Mouse (Mus musculus) T-helper 17 cell (primary cell): ENCODE measurements around the gene Nectin4.

Source experiments
- in situ Hi-C, 2 experiments: fragments of 300-600 bp; cut with MboI, MseI; formaldehyde crosslinking; loops; 1 replicate in 1 of 2; 2 replicates in 1 of 2; pipeline ENCODE4 v1.15.1; 2025; ENCODE audit warnings: high pct_unique_total_duplicates in 2 of 2

Nectin4 gene

GRCm38 (mm10) chr1:171369845-171370556 lies at the start of gene Nectin4:
Nectin4 (plus strand) TSS chr1:171370099.
- in situ Hi-C loops: no loop called here

GRCm38 (mm10) chr1:171320151-171320550 lies 49.7 kb upstream of the Nectin4 start:
- in situ Hi-C loops: no loop called here

GRCm38 (mm10) chr1:171321415-171321814 lies 48.5 kb upstream of the Nectin4 start:
- in situ Hi-C loops: no loop called here

DNA sequence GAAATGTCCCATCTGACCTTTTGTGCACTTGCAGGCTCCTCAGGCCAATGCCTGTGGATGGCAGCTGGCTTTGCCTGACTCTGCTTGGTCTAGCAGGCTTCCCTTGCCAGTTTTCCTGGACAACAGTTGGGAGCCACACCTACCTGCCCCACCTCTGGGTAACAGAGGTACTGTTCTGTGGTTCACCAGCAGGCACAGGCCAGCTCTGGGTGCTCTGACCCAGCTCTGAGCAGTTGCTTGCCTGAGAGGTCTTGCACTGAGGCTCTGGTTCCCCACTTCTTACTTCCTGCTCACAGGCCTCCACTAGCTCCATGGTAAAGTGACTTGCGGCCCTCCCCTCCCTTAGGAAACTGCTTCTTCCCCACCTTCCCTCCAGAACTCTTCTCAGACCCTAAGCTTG lies 47.9 kb upstream of the Nectin4 start:
- in situ Hi-C loops: no loop called here

GRCm38 (mm10) chr1:171325571-171325970 lies 44.3 kb upstream of the Nectin4 start:
- in situ Hi-C loops: loop anchor here in 1 of 2 experiments (5.0 kb wide), 1 partner anchor 38 kb away; the partner anchor contains the start of gene Usp21

DNA sequence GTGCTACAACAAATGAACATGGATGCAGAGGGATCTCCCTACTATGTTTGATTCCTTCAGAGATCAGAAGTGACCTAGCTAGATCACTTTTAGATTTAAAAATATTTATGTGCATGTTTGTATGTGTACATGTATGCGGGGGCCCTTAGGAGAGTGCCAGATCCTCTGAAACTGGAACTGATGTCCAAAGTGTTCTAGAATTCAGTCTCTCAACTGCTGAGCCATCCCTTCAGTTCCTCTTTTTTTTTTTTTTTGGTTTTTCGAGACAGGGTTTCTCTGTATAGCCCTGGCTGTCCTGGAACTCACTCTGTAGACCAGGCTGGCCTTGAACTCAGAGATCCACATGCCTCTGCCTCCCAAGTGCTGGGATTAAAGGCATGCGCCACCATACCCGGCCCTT lies 43.3 kb upstream of the Nectin4 start:
- in situ Hi-C loops: loop anchor here in 1 of 2 experiments (5.0 kb wide), 1 partner anchor 39 kb away; the partner anchor contains the start of gene Usp21

DNA sequence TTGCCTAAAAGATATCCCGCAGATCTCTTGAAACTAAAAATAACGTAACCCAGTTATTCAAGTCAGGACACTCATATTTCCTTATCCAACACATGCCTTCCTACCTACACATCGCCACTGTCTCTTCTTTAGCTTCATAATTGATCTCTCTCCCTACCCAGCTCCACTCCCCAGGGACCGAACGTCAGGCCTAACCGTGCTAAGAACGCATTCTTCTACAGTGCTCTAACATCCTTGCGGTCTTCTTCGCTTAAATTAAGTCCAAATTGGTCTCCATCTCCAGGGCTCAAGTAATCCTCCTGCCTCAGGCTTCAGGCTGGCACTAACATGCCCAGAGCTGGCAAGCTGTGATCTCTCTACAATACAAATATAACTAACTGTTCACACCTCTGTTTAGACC lies 41.7 kb upstream of the Nectin4 start:
- in situ Hi-C loops: loop anchor here in 1 of 2 experiments (5.0 kb wide), 1 partner anchor 41 kb away; the partner anchor contains the start of gene Usp21

GRCm38 (mm10) chr1:171328839-171329432 lies 41.0 kb upstream of the Nectin4 start, which contains the start of gene Dedd:
Dedd (plus strand) TSS chr1:171329145.
- in situ Hi-C loops: loop anchor here in 1 of 2 experiments (5.0 kb wide), 1 partner anchor 42 kb away; the partner anchor contains the start of gene Usp21

- in situ Hi-C loops: loop anchor here in 1 of 2 experiments (5.0 kb wide), 1 partner anchor 42 kb away; the partner anchor contains the start of gene Usp21
Observed at GRCm38 (mm10) chr1:171329433-171330215, 40.3 kb upstream of the Nectin4 start.

DNA sequence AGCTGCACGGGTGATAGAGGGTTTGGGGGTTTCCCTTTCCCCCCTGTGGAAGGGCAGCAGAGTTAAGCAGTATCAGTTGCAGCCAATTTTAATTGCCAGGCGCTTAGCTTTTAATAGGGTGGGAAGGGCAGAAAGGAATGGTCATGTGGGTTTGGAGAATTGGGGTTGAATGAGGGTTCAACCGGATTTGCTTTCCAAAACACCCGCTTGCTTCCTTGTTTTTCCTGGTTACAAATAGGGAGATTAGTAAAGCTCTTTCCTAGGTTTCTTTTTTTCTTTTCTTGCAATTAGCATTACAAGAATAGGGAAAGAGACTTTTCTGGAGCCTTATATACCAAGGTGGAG lies 39.7 kb upstream of the Nectin4 start:
- in situ Hi-C loops: no loop called here

GRCm38 (mm10) chr1:171342262-171343207 lies 27.4 kb upstream of the Nectin4 start:
- in situ Hi-C loops: no loop called here

GRCm38 (mm10) chr1:171343922-171344677 lies 25.8 kb upstream of the Nectin4 start:
- in situ Hi-C loops: no loop called here

DNA sequence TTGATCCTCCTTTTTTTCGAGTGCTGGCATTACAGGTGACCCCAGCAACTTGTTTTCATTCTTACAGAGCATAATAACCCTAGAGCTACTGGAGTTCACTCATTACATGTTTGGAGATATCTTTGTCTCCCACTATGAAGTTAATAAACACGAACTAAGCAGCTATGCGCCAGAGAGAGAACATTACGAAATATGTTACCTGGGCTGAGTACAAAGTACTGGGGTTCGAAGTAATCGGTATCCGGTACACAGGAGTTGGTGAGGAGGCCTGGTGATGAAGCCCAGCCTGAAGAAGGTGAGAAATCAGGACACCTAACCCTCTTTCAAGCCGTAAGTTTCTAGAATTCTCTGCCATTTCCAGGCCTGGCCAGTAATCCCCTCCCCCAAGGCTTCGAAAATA lies 25.2 kb upstream of the Nectin4 start:
- in situ Hi-C loops: no loop called here

DNA sequence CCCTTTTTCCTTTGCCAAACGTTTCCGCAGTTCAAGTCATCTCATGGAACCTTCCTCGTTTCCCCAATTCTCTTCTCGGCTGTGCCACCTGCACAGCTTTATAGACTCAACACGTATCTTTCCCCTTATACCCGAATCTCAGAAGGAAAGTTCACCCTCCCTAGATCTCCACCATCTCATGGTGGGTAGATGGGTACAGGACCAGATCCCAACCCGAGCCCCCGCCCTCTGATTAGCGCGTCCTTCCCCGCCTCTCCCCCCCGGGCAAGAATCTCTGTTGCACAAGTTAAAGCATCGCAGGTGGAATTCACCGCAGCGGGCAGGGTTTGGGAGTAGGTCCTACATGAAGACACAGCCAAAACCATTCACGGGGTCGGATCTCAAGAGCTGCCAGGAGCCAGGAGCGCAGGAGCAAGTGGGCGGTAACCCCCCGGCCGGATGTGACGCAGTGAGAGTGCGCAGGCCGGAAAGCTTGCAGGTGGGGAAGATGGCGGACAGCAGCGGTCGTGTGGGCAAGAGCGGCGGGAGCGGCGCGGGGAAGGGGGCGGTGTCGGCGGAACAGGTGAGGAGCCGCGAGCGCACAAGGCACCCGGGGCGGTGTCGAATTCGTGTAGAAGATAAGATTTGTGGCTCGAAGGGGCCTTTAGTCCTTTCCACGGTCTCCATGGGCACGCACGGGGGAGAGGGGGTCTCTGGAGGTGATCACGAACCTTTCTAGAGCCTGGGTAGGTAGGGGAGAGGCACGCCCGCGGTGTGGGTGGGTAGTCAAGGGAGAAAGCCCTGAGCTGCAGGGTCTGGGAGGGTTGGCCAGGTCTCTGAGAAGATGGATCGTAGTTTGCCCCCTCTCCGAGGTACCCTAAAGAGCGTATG lies 24.4 kb upstream of the Nectin4 start, which contains the start of the genes Nit1 and Pfdn2:
Gene Nit1, minus strand, starts transcription at position 422 of the 870 bp plus-strand sequence.
Gene Pfdn2, plus strand, starts transcription at position 446 of the 870 bp plus-strand sequence.
- in situ Hi-C loops: no loop called here

GRCm38 (mm10) chr1:171346095-171346450 lies 23.8 kb upstream of the Nectin4 start:
- in situ Hi-C loops: no loop called here

- in situ Hi-C loops: no loop called here
Observed at GRCm38 (mm10) chr1:171348665-171349064, 21.2 kb upstream of the Nectin4 start.

GRCm38 (mm10) chr1:171349210-171349609 lies 20.7 kb upstream of the Nectin4 start:
- in situ Hi-C loops: no loop called here

DNA sequence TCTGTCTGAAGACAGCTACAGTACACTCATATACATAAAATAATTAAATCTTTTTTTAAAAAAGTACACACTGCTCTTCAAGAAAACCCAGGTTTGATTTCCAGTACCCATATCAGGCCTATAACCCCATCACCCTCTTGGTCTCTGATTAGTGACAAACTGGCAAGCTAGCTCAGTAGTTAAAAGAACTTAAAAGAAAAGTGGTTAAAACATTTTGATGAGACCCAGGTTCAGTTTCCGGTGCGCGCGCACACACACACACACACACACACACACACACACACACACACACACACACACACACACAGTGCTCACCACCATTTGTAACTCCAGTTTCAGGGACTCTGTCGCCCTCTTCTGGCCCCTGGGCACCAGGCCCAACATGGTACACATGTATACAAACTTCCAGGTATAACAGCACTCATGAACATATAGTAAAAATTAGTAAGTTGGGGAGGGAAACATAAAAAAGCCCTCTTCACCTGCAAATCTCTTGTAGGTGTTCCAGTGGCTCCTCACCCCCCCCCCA lies 14.0 kb upstream of the Nectin4 start:
- in situ Hi-C loops: loop anchor here (5.0 kb wide), 1 partner anchor 39 kb away; no protein-coding TSS in a partner anchor

GRCm38 (mm10) chr1:171356814-171357213 lies 13.1 kb upstream of the Nectin4 start:
- in situ Hi-C loops: loop anchor here (5.0 kb wide), 1 partner anchor 40 kb away; no protein-coding TSS in a partner anchor
